Mouse (Mus musculus): Measurements from ENCODE around the gene Nkg7.
A peak's percentile ranks its signal among the peaks of the same experiment; 100 is the strongest.

The Nkg7 gene

DNA sequence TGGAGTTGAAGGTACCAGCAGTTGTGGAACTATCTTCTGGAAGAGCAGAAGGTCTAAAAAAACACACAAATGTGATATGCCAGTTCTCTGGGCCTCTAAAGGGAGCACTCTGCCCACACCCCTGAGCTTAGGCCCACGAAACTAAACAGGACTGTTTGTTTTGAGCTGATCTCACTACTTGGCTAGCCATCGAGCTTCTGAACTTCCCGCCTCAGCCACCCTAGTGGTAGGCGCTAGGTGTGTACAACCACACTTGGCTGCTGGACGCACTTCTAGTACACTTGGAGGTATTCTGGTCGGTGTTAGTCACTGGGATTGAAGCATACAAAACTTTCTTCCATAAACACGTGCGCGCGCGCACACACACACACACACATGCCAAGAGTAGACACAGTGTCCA is 14.9 kb downstream of the Nkg7 start:
- H3K36me3 ChIP-seq (ENCODE audit: insufficient read depth, low read length) = peaks cover 64% of the 10 kb centered on the region
- peaks cover 56% of the 10 kb centered on the region for H3K4me1 ChIP-seq (replicated peaks; ENCODE audit: low read depth, low read length)
- H3K27me3 ChIP-seq (ENCODE audit: insufficient read depth, low read length) = no peaks in the 10 kb centered on the region
- TF ChIP-seq NANOG (IDR thresholded peaks at IDR 0.05; ENCODE audit: borderline replicate concordance, low read length) (no peak), CTCF (conservative IDR thresholded peaks at IDR 0.05; ENCODE audit: low read length) (no peak), POU5F1 (IDR thresholded peaks at IDR 0.05; ENCODE audit: borderline replicate concordance, low read length) (no peak)
- no peak overlapping the region for H3K4me3 ChIP-seq (replicated peaks; ENCODE audit: low read length)
- peaks cover 17% of the 10 kb centered on the region for H3K9me3 ChIP-seq (ENCODE audit: low read length)

DNA sequence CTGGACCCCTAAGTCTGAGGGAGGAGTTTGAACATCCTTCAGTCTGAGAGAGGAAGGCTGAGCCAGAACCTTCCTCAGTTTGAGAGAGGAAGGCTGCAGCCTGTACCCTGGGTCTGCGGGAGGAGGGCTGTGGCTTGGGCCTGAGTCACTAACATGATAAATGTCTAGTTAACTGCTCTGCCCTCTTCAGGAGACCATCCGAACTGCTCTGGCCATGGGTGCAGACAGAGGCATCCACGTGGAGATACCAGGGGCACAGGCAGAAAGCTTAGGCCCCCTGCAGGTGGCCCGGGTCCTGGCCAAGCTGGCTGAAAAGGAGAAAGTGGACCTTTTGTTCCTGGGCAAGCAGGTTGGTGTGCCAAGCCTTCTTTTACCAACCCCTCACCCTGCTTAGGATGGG is 15.7 kb downstream of the Nkg7 start:
- TF ChIP-seq NANOG (IDR thresholded peaks at IDR 0.05; ENCODE audit: borderline replicate concordance, low read length) (no peak), CTCF (conservative IDR thresholded peaks at IDR 0.05; ENCODE audit: low read length) (peak; percentile 41)
- no peaks in the 10 kb centered on the region for H3K27me3 ChIP-seq (ENCODE audit: insufficient read depth, low read length)
- H3K4me1 ChIP-seq (replicated peaks; ENCODE audit: low read depth, low read length) = peaks cover 48% of the 10 kb centered on the region
- peaks cover 26% of the 10 kb centered on the region for H3K9me3 ChIP-seq (ENCODE audit: low read length)
- H3K36me3 ChIP-seq (ENCODE audit: insufficient read depth, low read length) = peaks cover 64% of the 10 kb centered on the region
- H3K4me3 ChIP-seq (replicated peaks; ENCODE audit: low read length) = no peak overlapping the region

DNA sequence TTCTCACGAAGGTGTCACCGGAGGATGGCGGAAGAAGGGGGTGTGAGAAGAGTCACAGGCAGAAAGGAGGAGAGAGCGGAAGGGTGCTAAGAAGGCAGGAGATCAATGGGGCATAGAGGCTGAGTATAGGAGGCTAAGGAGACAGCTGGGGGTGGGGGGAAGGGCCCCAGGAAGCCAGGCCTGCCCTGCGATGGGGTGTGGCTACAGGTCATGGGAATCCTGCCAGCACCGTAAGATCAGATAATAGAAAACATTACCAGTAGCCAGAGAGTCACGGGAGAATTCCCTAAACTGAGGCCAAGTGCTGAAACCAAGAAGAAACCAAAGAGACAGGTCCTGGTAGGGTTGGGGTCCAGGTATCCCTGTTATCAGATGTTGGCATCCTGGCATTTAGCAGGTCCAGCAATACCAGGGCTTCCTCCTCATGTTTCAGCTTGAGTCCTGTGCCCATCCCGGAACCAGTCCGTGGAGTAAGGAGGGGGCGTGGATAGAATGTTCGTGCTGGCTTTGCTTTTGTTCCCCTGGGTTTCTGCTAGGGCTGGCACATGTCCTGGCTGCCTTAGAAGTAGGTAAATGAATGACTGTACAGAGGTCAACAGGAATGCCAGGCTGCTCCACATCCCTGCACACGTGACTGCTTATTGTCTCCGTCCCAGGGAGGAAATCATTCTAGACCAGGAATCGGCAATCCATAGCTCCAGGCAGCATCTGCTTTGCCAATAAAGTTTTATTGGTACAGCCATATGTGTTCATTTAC is 16.9 kb downstream of the Nkg7 start:
- peaks cover 65% of the 10 kb centered on the region for H3K36me3 ChIP-seq (ENCODE audit: insufficient read depth, low read length)

DNA sequence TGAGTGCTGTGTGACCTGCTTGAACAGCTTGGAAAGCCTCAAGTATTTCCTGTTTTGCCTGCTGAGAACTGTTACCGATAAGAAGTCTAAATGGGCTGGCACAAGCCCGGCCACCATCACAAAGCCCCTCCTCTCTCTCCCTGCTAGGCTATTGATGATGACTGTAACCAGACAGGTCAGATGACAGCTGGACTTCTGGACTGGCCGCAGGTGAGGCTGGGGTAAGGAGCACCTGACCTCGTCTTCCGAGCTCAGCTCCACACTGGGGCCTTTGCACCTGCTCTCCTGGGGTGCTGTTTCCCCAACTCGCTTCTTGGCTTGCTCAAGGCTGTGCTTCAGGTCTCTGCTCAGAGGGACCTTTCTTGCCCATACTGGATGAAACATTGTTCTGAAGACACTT is 17.5 kb downstream of the Nkg7 start:
- Histone ChIP-seq H3K4me3 (replicated peaks; ENCODE audit: low read length) (no peak overlapping the region), H3K36me3 (ENCODE audit: insufficient read depth, low read length) (peaks cover 63% of the 10 kb centered on the region), H3K9me3 (ENCODE audit: low read length) (peaks cover 28% of the 10 kb centered on the region), H3K4me1 (replicated peaks; ENCODE audit: low read depth, low read length) (peaks cover 32% of the 10 kb centered on the region), H3K27me3 (ENCODE audit: insufficient read depth, low read length) (no peaks in the 10 kb centered on the region)
- TF ChIP-seq NANOG (IDR thresholded peaks at IDR 0.05; ENCODE audit: borderline replicate concordance, low read length) (no peak), POU5F1 (IDR thresholded peaks at IDR 0.05; ENCODE audit: borderline replicate concordance, low read length) (no peak), CTCF (conservative IDR thresholded peaks at IDR 0.05; ENCODE audit: low read length) (no peak)

More for the DNA sequence above, 16.9 kb downstream of the Nkg7 start:
- Histone ChIP-seq H3K9me3 (ENCODE audit: low read length) (peaks cover 28% of the 10 kb centered on the region), H3K27me3 (ENCODE audit: insufficient read depth, low read length) (no peaks in the 10 kb centered on the region), H3K4me1 (replicated peaks; ENCODE audit: low read depth, low read length) (peaks cover 38% of the 10 kb centered on the region), H3K4me3 (replicated peaks; ENCODE audit: low read length) (no peak overlapping the region)
- no peak for TF ChIP-seq NANOG (IDR thresholded peaks at IDR 0.05; ENCODE audit: borderline replicate concordance, low read length)
- no peak for TF ChIP-seq CTCF (conservative IDR thresholded peaks at IDR 0.05; ENCODE audit: low read length)

DNA sequence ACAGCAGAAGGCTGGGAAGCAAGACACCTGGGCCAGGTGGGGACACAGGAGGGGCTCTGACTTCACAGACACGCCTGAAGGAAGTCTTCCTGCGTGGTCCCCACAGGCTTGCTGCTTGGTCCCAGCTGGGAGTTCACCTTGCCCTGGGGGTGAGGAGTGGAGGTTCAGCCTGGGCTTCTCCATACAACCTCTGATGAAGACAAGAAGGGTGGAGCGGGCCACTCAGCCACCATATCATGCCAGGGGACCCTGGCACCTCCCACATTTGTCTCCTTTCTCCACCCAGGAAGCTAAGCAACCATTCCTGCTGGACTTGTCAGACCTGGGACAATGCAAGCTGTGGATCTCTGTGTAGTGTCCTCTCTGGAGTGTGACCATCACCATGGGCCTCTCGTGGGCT is 26.0 kb downstream of the Nkg7 start, which contains the start of gene Vsig10l:
Gene Vsig10l, plus strand, starts transcription at position 301 of the 400 bp plus-strand sequence.
- H3K36me3 ChIP-seq (ENCODE audit: insufficient read depth, low read length) = peaks cover 4% of the 10 kb centered on the region
- no peak for TF ChIP-seq POU5F1 (IDR thresholded peaks at IDR 0.05; ENCODE audit: borderline replicate concordance, low read length)
- no peak for TF ChIP-seq NANOG (IDR thresholded peaks at IDR 0.05; ENCODE audit: borderline replicate concordance, low read length)
- TF ChIP-seq CTCF (conservative IDR thresholded peaks at IDR 0.05; ENCODE audit: low read length) = no peak
- no peak within 1 kb of the TSS for H3K4me3 ChIP-seq (replicated peaks; ENCODE audit: low read length)
- H3K27me3 ChIP-seq (ENCODE audit: insufficient read depth, low read length) = peaks cover 38% of the 10 kb centered on the region
- H3K4me1 ChIP-seq (replicated peaks; ENCODE audit: low read depth, low read length) = peaks cover 32% of the 10 kb centered on the region
- H3K9me3 ChIP-seq (ENCODE audit: low read length) = peaks cover under 1% of the 10 kb centered on the region; the same call in 1 of the 2 replicates

DNA sequence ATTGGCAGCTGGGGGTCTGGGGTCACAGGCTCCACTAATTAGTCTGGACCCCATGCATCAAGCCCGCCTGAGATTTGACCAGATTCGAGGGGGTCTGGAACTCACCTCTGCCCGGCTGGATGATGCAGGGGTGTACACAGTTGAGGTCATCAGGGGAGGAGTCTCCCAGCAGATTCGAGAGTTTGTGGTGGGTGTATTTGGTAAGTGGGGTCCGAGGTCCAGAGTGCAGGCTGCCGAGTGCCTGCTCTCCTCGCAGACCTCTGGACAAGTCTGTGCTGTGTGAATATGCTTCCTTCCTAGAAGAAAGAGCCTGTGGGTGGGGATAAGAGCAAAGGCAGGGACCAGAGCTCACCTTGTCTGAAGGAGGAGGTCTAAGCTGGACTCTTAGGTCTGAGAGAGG is 27.1 kb downstream of the Nkg7 start:
- Histone ChIP-seq H3K4me3 (replicated peaks; ENCODE audit: low read length) (no peak overlapping the region), H3K9me3 (ENCODE audit: low read length) (no peaks in the 10 kb centered on the region), H3K4me1 (replicated peaks; ENCODE audit: low read depth, low read length) (peaks cover 32% of the 10 kb centered on the region), H3K36me3 (ENCODE audit: insufficient read depth, low read length) (no peaks in the 10 kb centered on the region; the same call in 1 of the 2 replicates), H3K27me3 (ENCODE audit: insufficient read depth, low read length) (peaks cover 38% of the 10 kb centered on the region)
- TF ChIP-seq CTCF (conservative IDR thresholded peaks at IDR 0.05; ENCODE audit: low read length) = no peak
- TF ChIP-seq NANOG (IDR thresholded peaks at IDR 0.05; ENCODE audit: borderline replicate concordance, low read length) = no peak
- no peak for TF ChIP-seq POU5F1 (IDR thresholded peaks at IDR 0.05; ENCODE audit: borderline replicate concordance, low read length)

DNA sequence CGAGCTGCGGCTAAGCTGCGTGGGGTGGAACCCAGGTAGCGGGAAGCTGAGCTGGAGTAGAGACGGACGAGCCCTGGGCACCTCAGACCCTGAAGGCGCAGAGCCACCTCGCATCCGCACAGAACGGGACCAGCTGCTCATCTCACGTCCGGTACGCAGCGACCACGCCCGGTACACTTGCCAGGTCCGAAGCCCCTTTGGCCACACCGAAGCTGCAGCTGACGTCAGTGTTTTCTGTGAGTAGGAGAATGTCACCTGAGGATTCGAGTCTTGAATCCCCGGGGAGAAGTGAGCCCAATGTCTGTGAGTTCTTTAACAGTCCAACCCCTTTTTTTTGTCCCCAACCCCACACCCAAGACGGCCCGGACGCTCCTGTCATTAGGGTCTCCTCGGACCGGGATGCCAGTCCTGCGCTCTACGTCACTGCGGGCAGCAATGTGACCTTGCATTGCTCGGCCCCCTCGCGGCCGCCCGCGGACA is 28.0 kb downstream of the Nkg7 start:
- Histone ChIP-seq H3K4me3 (replicated peaks; ENCODE audit: low read length) (peak overlapping the region; percentile 86), H3K36me3 (ENCODE audit: insufficient read depth, low read length) (no peaks in the 10 kb centered on the region; the same call in 1 of the 2 replicates), H3K27me3 (ENCODE audit: insufficient read depth, low read length) (peaks cover 38% of the 10 kb centered on the region), H3K9me3 (ENCODE audit: low read length) (no peaks in the 10 kb centered on the region), H3K4me1 (replicated peaks; ENCODE audit: low read depth, low read length) (peaks cover 32% of the 10 kb centered on the region)
- TF ChIP-seq NANOG (IDR thresholded peaks at IDR 0.05; ENCODE audit: borderline replicate concordance, low read length) (no peak), CTCF (conservative IDR thresholded peaks at IDR 0.05; ENCODE audit: low read length) (no peak), POU5F1 (IDR thresholded peaks at IDR 0.05; ENCODE audit: borderline replicate concordance, low read length) (no peak)

DNA sequence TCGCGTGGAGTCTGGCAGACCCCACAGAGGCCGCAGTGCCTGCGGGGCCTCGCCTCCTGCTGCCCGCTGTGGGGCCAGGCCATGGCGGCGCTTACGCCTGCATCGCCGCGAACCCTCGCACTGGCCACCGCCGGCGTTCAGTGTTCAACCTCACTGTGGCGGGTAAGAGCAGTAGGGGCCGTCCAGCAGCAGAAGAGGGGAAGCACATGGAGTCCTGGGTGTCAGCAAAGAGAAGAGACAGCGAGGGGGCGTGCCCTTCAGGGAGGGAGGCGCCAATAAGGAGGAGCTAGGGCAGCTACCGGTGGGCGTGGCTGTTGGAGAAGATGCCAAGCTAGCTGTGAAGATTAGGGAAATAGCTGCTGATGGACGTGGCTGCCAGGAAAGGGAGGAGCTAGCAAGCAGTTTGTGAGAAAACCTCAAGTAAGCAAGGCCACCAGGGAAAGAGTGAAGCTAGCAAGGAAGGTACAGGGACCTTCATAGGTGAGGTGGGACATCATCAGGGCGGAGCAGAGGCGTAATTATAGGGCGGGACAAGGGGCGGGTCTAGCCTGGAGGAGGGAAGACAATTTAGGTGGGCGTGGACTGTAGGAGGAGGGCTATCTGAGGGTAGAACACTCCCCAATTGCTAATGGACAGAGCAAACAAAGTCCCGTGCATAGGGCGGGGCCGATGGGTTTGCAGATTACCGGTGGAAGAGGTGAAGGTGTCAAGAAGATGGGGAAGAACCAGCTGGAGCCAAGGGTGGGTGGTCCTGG is 28.6 kb downstream of the Nkg7 start:
- Histone ChIP-seq H3K27me3 (ENCODE audit: insufficient read depth, low read length) (peaks cover 38% of the 10 kb centered on the region), H3K36me3 (ENCODE audit: insufficient read depth, low read length) (no peaks in the 10 kb centered on the region; the same call in 1 of the 2 replicates), H3K4me1 (replicated peaks; ENCODE audit: low read depth, low read length) (peaks cover 32% of the 10 kb centered on the region), H3K4me3 (replicated peaks; ENCODE audit: low read length) (peak overlapping the region; percentile 86), H3K9me3 (ENCODE audit: low read length) (no peaks in the 10 kb centered on the region)
- no peak for TF ChIP-seq CTCF (conservative IDR thresholded peaks at IDR 0.05; ENCODE audit: low read length)
- TF ChIP-seq NANOG (IDR thresholded peaks at IDR 0.05; ENCODE audit: borderline replicate concordance, low read length) = no peak; the same call in 1 of the 2 replicates
- no peak for TF ChIP-seq POU5F1 (IDR thresholded peaks at IDR 0.05; ENCODE audit: borderline replicate concordance, low read length)

Measured in E14TG2a.4 (cell line).